Mouse (Mus musculus) stomach, postnatal 0 days (tissue): ENCODE data around the gene Zfp687.

Source experiments
- CTCF ChIP-seq: IDR thresholded peaks from 2 replicates; pipeline ENCODE4 v1.5.1; 2016; ENCODE audit warnings: antibody characterized with exemption, low read depth, mild to moderate bottlenecking, moderate library complexity
- EP300 ChIP-seq: optimal IDR thresholded peaks from 2 replicates; pipeline ENCODE3; 2016; ENCODE audit warnings: antibody characterized with exemption

GRCm38 (mm10) chr3:95005651-95006050 is 9.6 kb downstream of the Zfp687 start:
- TF ChIP-seq CTCF (no peak), EP300 (no peak)
